Mouse (Mus musculus): ENCODE measurements around the gene Rai1. TPM values are rescaled to one million over a fixed set of nuclear protein-coding genes. Genes with fewer than 3 reads are reported as not detected.
A peak's percentile ranks its signal among the peaks of the same experiment; 100 is the strongest.

The Rai1 gene
- polyA plus RNA-seq, 1 experiment from 2014 or later = 3.7 TPM

- peak overlapping the region; percentile 76 for H3K9ac ChIP-seq (ENCODE audit: low read depth, low read length)
- WGBS (ENCODE audit: insufficient replicate concordance) = 2% methylated on average over 21 of the region's 21 CpGs
- peak overlapping the region; percentile 94 for H3K4me2 ChIP-seq (ENCODE audit: low read depth, low read length)
- no peaks in the 10 kb centered on the region for H3K27me3 ChIP-seq (ENCODE audit: control insufficient read depth, insufficient read depth, low read depth, low read length)
- H3K27ac ChIP-seq (ENCODE audit: low read length) = peak overlapping the region; percentile 89
- peak; percentile 6; the same call in 1 of the 2 replicates for ATAC-seq (ENCODE audit: low read depth)
- H3K4me1 ChIP-seq (ENCODE audit: control insufficient read depth, low read depth, low read length) = peaks cover 58% of the 10 kb centered on the region
- peak overlapping the region; percentile 71 for H3K4me3 ChIP-seq (ENCODE audit: low read depth, low read length)
- no peaks in the 10 kb centered on the region for H3K9me3 ChIP-seq (replicated peaks; ENCODE audit: control insufficient read depth, low read length)
- H3K36me3 ChIP-seq (ENCODE audit: control insufficient read depth, insufficient read depth) = no peaks in the 10 kb centered on the region
These were observed 9.6 kb downstream of the Rai1 start for GRCm38 (mm10) chr11:60114296-60115023.

- under 1% methylated on average over 40 of the region's 43 CpGs for WGBS (ENCODE audit: insufficient replicate concordance)
- Histone ChIP-seq H3K36me3 (ENCODE audit: control insufficient read depth, insufficient read depth) (no peaks in the 10 kb centered on the region), H3K4me1 (ENCODE audit: control insufficient read depth, low read depth, low read length) (peaks cover 52% of the 10 kb centered on the region), H3K9ac (ENCODE audit: low read depth, low read length) (peak overlapping the region; percentile 76), H3K9me3 (replicated peaks; ENCODE audit: control insufficient read depth, low read length) (no peaks in the 10 kb centered on the region), H3K27me3 (ENCODE audit: control insufficient read depth, insufficient read depth, low read depth, low read length) (no peaks in the 10 kb centered on the region), H3K4me3 (ENCODE audit: low read depth, low read length) (peak overlapping the region; percentile 71), H3K27ac (ENCODE audit: low read length) (peak overlapping the region; percentile 89), H3K4me2 (ENCODE audit: low read depth, low read length) (peak overlapping the region; percentile 94)
- peak; percentile 92 for ATAC-seq (ENCODE audit: low read depth)
These were observed 10.3 kb downstream of the Rai1 start for GRCm38 (mm10) chr11:60115024-60115538.

- H3K4me3 ChIP-seq (ENCODE audit: low read depth, low read length) = peak overlapping the region; percentile 71
- H3K4me2 ChIP-seq (ENCODE audit: low read depth, low read length) = peak overlapping the region; percentile 94
- peak overlapping the region; percentile 84 for H3K27ac ChIP-seq (ENCODE audit: low read length)
- ATAC-seq (ENCODE audit: low read depth) = no peak
- no peaks in the 10 kb centered on the region for H3K27me3 ChIP-seq (ENCODE audit: control insufficient read depth, insufficient read depth, low read depth, low read length)
- H3K9me3 ChIP-seq (replicated peaks; ENCODE audit: control insufficient read depth, low read length) = no peaks in the 10 kb centered on the region
- peaks cover 48% of the 10 kb centered on the region for H3K4me1 ChIP-seq (ENCODE audit: control insufficient read depth, low read depth, low read length)
- peak overlapping the region; percentile 72 for H3K9ac ChIP-seq (ENCODE audit: low read depth, low read length)
- H3K36me3 ChIP-seq (ENCODE audit: control insufficient read depth, insufficient read depth) = no peaks in the 10 kb centered on the region
- WGBS (ENCODE audit: insufficient replicate concordance) = 15% methylated on average over 6 of the region's 6 CpGs
These were observed 10.9 kb downstream of the Rai1 start for GRCm38 (mm10) chr11:60115638-60116276.

- Histone ChIP-seq H3K4me3 (ENCODE audit: low read depth, low read length) (no peak overlapping the region), H3K9ac (ENCODE audit: low read depth, low read length) (no peak overlapping the region), H3K4me2 (ENCODE audit: low read depth, low read length) (no peak overlapping the region), H3K4me1 (ENCODE audit: control insufficient read depth, low read depth, low read length) (peaks cover 6% of the 10 kb centered on the region), H3K36me3 (ENCODE audit: control insufficient read depth, insufficient read depth) (no peaks in the 10 kb centered on the region), H3K27ac (ENCODE audit: low read length) (no peak overlapping the region), H3K27me3 (ENCODE audit: control insufficient read depth, insufficient read depth, low read depth, low read length) (no peaks in the 10 kb centered on the region), H3K9me3 (replicated peaks; ENCODE audit: control insufficient read depth, low read length) (no peaks in the 10 kb centered on the region)
- no peak for ATAC-seq (ENCODE audit: low read depth)
- WGBS (ENCODE audit: insufficient replicate concordance) = 55% methylated on average over 2 of the region's 2 CpGs
These were observed 15.9 kb downstream of the Rai1 start for GRCm38 (mm10) chr11:60120586-60121262.

- H3K4me2 ChIP-seq (ENCODE audit: low read depth, low read length) = no peak overlapping the region
- no peaks in the 10 kb centered on the region for H3K9me3 ChIP-seq (replicated peaks; ENCODE audit: control insufficient read depth, low read length)
- H3K4me3 ChIP-seq (ENCODE audit: low read depth, low read length) = no peak overlapping the region
- H3K27me3 ChIP-seq (ENCODE audit: control insufficient read depth, insufficient read depth, low read depth, low read length) = no peaks in the 10 kb centered on the region
- H3K9ac ChIP-seq (ENCODE audit: low read depth, low read length) = no peak overlapping the region
- ATAC-seq (ENCODE audit: low read depth) = no peak
- H3K36me3 ChIP-seq (ENCODE audit: control insufficient read depth, insufficient read depth) = no peaks in the 10 kb centered on the region
- H3K4me1 ChIP-seq (ENCODE audit: control insufficient read depth, low read depth, low read length) = peaks cover 4% of the 10 kb centered on the region
- H3K27ac ChIP-seq (ENCODE audit: low read length) = no peak overlapping the region
These were observed 17.8 kb downstream of the Rai1 start for GRCm38 (mm10) chr11:60122611-60123010.

GRCm38 (mm10) chr11:60127048-60127447, 22.2 kb downstream of the Rai1 start:
- peaks cover 4% of the 10 kb centered on the region for H3K4me1 ChIP-seq (ENCODE audit: control insufficient read depth, low read depth, low read length)
- no peak overlapping the region for H3K4me2 ChIP-seq (ENCODE audit: low read depth, low read length)
- no peaks in the 10 kb centered on the region for H3K9me3 ChIP-seq (replicated peaks; ENCODE audit: control insufficient read depth, low read length)
- no peaks in the 10 kb centered on the region for H3K36me3 ChIP-seq (ENCODE audit: control insufficient read depth, insufficient read depth)
- no peak; the same call in 1 of the 2 replicates for ATAC-seq (ENCODE audit: low read depth)
- H3K27ac ChIP-seq (ENCODE audit: low read length) = no peak overlapping the region
- H3K4me3 ChIP-seq (ENCODE audit: low read depth, low read length) = no peak overlapping the region
- no peak overlapping the region for H3K9ac ChIP-seq (ENCODE audit: low read depth, low read length)
- H3K27me3 ChIP-seq (ENCODE audit: control insufficient read depth, insufficient read depth, low read depth, low read length) = no peaks in the 10 kb centered on the region

GRCm38 (mm10) chr11:60127863-60128512, 23.2 kb downstream of the Rai1 start:
- H3K4me2 ChIP-seq (ENCODE audit: low read depth, low read length) = no peak overlapping the region
- no peak overlapping the region for H3K9ac ChIP-seq (ENCODE audit: low read depth, low read length)
- 60% methylated on average over 4 of the region's 4 CpGs for WGBS (ENCODE audit: insufficient replicate concordance)
- no peak overlapping the region for H3K4me3 ChIP-seq (ENCODE audit: low read depth, low read length)
- no peaks in the 10 kb centered on the region for H3K9me3 ChIP-seq (replicated peaks; ENCODE audit: control insufficient read depth, low read length)
- H3K4me1 ChIP-seq (ENCODE audit: control insufficient read depth, low read depth, low read length) = peaks cover 4% of the 10 kb centered on the region
- ATAC-seq (ENCODE audit: low read depth) = no peak
- H3K36me3 ChIP-seq (ENCODE audit: control insufficient read depth, insufficient read depth) = no peaks in the 10 kb centered on the region
- no peak overlapping the region for H3K27ac ChIP-seq (ENCODE audit: low read length)
- no peaks in the 10 kb centered on the region for H3K27me3 ChIP-seq (ENCODE audit: control insufficient read depth, insufficient read depth, low read depth, low read length)

GRCm38 (mm10) chr11:60130516-60130915, 25.7 kb downstream of the Rai1 start:
- H3K4me1 ChIP-seq (ENCODE audit: control insufficient read depth, low read depth, low read length) = peaks cover 7% of the 10 kb centered on the region
- ATAC-seq (ENCODE audit: low read depth) = no peak
- 49% methylated on average over 6 of the region's 6 CpGs for WGBS (ENCODE audit: insufficient replicate concordance)
- no peaks in the 10 kb centered on the region for H3K9me3 ChIP-seq (replicated peaks; ENCODE audit: control insufficient read depth, low read length)
- no peak overlapping the region for H3K9ac ChIP-seq (ENCODE audit: low read depth, low read length)
- H3K4me3 ChIP-seq (ENCODE audit: low read depth, low read length) = no peak overlapping the region
- H3K27ac ChIP-seq (ENCODE audit: low read length) = no peak overlapping the region
- H3K36me3 ChIP-seq (ENCODE audit: control insufficient read depth, insufficient read depth) = no peaks in the 10 kb centered on the region
- H3K27me3 ChIP-seq (ENCODE audit: control insufficient read depth, insufficient read depth, low read depth, low read length) = no peaks in the 10 kb centered on the region
- H3K4me2 ChIP-seq (ENCODE audit: low read depth, low read length) = no peak overlapping the region

All from liver, embryonic 16.5 days (tissue).